Mouse (Mus musculus): Measurements from ENCODE around the gene Smoc1.
A peak's percentile ranks its signal among the peaks of the same experiment; 100 is the strongest.

Smoc1 gene

DNA sequence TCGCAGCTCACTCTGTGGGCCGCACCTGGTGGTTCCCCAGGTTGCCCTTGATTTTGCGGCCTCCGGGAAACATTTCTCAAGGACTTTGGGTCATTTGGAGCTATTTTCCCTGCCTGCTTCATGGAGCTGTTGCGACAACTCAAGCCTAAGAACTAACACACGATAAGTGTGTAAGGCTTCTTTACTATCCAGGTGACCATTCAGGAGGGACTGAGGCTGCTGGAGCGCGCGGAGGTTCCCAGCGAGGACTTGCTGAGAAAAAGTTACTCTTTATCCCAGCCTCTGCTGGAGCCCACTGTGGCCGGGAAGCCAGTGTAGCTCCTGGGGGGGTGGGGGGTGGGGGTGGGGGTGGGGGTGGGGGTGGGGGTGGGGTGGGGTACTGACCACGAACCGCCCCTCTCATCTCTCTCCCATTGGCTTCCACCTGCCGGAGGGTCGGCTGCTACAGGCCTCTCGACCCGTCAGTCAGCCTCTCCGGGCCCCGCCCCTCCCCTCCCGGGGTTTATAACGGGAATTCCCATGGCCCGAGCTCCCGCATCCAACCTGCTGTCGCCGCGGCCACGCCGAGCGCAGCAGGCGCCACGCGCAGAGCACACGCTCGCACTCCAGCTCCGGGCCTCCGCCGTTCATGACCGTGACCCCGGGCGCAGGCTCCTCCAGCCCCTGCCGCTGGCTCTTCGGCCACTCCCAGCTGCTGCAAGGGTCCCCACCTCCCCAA lies at the start of gene Smoc1:
Gene Smoc1 (plus strand): TSS at position 532 of the 718 bp plus-strand sequence.
- DNase-seq (ENCODE audit: low read depth): peak; percentile 74

DNA sequence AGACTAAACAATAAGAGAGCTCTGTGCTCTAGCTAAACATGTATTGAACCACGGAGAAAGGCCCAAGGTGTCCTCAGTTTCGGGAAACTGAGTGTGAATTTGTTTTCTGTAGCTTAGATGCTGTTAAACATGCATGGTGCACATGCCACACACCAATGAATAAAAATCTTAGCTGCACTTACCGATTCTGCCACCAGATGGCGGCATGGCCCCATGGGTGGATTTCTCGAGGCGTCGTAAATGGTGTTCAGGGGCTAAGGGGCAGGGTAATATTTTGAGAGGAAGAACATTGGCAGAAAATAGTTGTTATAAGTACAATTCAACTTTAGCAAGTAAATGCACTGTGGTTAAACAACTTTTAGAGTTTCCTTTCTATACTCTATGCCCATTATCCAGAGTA lies 44.3 kb upstream of the Smoc1 start:
- DNase-seq (ENCODE audit: low read depth): peak; percentile 86

DNA sequence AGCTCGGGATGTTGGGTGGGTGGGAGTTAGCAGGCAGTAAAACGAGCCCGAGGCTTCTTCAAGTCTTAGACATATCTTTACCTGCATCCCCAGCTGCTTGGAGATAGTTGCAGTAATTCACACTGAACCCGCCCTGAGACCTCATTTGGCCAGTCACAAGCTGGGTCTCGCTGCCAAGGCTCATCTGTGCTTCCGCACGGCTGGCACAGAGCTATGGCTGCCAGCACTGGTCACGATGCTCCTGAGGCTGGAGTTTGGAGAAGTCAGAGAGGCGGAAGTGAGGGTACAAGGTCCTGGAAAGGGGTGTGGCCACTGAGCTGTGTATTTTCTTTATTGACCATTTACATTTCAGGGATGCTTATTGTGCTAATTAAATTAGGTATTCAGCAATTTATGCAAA lies 42.9 kb upstream of the Smoc1 start:
- no peak for DNase-seq (ENCODE audit: low read depth)

DNA sequence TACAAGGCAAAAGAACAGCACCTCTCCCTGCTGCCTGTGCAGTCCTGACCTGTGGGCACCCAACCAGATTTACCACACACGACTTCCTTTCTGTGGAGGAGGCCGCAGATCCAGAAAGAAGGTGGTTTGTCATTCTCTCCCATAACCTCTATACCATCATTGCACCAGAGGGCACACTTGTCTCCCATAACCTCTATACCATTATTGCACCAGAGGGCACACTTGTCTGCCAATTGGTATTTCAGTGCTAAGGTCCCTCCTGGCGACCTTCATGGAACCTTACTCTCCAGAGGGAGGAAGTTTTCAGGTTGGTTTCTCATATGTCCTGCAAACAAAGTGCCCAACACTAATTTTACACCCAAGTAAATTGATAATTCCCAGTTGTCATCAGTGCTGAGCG lies 40.0 kb upstream of the Smoc1 start:
- DNase-seq (ENCODE audit: low read depth): no peak

DNA sequence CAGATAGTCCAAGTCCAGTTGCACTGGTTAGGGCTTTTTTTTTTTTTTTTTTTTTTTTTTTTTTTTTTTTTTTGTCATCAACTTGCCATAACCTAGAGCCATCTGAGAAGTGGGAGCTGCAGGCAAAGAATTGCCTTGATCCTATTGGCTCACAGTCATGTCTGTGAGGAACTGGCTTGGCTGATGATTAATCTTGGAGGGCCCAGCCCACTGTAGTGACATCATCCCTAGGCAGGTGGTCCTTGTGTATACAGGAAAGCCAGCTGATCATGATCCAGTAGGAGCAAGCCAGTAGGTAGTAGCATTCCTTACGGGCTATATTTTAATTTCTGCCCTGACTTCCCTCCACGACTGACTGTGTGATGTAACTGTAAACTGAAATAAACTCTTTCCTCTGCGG lies 38.3 kb upstream of the Smoc1 start:
- no peak for DNase-seq (ENCODE audit: low read depth)

DNA sequence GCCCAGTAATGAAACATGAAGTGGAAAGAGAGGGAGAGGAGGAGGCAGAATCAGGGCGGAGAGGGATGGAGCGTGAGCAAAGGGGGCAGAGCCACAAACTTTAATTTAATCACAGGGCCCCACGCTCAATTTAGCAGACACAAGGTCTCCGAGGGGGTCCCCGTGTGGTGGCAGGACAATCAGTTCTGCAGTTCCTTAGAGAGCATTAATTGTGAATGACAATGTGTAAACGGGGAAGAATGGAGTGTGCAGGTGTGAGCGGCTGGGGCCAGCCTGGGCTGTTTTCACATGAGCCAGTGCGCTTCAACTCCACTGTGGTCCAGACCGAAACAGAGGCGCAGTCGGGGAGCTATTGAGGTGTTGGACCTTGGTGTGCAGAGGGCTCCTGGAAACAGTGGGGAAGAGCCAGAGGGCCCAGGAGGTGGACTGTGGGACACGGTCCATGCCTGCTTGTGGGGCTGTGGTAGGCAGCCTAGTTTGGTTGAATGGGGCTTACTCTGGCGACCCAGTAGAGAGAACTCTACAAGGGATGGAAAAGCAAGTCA lies 35.6 kb upstream of the Smoc1 start:
- no peak for DNase-seq (ENCODE audit: low read depth)

DNA sequence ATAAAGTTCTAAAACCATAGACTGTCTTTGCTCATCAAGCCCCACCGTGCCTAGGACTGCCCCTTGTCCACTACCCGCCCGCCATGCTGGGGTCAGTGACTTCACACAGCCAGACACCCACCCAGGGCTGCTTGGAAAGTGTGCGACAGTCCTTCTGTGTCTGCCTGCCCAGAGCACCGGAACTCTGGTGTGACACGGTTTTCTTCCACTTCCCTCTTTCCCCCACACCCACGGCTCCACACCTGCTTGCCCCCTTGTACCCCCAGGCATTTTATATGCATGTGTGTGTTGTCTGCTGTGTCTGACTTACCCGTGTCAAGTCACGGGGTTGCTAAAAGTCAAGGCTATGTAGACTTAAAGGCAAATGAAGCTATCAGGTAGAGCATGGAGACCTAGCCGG lies 34.8 kb upstream of the Smoc1 start:
- DNase-seq (ENCODE audit: low read depth): no peak

DNA sequence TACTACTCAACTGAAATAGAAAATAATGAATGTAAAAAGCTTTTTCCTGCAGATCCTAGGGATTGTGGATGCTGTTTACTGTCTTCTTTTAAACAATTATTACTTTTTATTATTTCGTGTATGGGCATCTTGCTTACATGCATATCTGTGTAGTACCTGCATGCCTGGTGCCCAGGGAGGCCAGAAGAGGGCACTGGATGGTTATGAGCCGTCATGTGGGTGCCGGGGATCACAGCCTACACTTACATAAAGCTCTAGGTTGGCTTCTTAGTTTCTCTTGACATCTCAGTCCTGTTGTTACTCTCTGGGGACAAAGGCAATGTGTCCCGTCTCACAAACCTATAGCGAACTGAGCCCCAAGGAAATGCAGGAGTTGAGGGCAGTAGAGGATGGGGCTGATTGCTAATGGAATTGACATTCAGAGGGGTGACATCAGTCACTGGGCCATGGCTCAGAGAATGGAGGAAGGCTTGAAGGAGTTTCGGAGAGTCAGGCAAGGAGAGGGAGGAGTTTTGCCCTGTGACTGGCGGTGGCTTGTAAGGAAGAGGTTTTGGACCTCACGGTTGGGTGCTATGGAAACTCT lies 34.0 kb upstream of the Smoc1 start:
- peak; percentile 24 for DNase-seq (ENCODE audit: low read depth)

DNA sequence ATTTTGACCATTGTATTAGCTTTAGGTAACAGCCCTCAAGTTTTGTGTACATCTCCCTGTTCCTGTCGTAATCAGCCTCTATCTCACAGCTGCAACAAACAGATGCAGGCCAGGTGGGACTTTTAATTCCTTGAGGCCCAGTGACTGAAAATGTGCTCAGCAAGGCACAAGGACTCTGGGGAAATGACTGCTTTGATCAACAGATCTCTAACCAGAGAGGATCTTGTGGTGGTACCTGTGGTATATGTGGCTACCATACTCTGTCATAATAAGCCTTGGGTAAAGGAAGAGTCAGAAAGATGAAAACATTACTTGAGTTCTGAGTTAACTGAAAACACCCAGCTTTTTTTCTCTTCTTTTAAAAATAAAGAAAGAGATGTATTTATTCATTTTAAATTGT lies 32.8 kb upstream of the Smoc1 start:
- DNase-seq (ENCODE audit: low read depth): no peak

DNA sequence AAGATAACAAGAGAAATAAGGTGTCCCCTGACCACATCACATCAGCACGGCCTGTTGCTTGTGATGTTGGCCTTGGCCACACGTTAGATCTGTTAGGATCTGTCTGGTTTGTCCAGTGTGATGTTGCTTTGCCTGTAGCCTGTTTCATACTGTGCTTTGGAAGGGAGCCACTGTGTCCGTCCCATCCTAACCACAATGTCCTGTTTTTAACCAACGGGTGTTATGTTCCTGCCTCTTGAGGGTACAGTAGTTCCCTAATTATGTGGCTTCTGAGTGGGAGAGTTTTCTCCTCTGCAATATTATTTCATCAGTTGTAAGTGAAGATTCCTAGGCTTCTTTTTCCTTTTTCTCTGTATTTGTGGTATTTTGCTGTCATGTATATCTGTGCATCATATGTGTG lies 31.3 kb upstream of the Smoc1 start:
- DNase-seq (ENCODE audit: low read depth): no peak

DNA sequence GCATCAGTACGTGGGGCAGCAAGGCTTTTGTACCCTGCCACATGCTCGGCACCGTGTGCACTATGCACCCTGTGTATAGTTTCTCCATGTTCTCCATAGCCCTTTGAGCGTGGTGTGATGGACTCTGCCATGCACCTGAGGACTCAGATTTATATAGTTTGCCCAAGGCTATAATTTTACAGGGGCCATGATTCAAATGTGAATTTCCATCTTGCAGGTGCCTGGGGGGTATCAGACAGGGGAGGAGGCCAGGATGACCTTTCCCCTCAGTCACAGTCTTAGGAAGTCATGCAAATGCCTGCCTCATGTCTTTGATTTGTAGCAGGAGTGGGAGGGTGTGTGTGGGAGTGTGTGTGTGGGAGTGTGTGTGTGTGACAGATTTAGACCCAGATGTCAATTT lies 29.0 kb upstream of the Smoc1 start:
- DNase-seq (ENCODE audit: low read depth): no peak

DNA sequence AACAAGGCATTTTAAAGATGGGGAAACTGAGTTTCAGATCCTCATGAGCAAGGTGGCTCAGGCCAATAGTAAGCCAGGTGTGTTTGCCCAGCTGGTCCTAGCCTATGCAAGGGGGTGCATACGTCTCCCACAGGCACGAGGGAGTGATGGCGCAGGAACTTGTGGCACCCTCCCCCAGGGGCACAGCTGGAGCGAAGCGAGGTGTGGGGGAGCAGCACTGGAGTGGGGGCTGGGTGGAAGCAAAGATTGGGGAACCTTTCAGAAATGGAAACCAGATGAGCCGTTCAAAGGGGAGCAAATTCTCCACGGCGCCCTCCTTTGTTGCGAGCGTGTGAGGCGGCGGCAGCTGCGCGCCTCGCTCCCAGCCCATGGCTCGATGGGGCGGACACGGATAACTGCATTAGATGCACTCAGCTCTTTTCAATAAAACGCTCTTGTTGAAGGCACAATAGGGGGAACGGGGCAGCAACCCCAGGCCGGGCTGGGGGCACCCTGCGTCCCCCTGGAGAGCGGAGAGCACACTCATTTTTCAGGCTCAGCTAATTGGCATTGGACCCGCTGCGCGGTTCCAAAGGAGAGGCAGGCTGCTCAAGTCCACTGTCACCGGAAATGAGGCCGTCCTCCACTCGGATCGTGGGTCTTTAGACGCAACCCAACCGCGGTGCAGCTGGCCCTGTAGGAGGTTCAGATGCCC lies 27.9 kb upstream of the Smoc1 start:
- DNase-seq (ENCODE audit: low read depth): no peak

DNA sequence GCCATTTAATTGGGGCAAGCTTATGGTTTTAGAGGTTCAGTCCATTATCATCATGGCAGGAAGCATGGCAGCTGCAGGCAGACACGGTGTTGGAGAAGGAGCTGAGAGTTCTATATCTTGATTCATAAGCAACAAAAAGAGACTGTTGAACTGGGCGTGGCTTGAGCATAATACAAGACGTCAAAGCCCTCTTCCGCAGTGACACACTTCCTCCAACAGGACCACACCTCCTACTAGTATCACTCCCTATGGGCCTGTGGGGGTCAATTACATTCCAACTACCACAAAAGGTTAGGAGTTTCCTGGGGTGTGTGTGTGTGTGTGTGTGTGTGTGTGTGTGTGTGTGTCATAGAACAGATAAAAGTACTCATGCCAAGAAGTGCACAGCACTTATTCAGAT lies 25.7 kb upstream of the Smoc1 start:
- DNase-seq (ENCODE audit: low read depth): no peak

DNA sequence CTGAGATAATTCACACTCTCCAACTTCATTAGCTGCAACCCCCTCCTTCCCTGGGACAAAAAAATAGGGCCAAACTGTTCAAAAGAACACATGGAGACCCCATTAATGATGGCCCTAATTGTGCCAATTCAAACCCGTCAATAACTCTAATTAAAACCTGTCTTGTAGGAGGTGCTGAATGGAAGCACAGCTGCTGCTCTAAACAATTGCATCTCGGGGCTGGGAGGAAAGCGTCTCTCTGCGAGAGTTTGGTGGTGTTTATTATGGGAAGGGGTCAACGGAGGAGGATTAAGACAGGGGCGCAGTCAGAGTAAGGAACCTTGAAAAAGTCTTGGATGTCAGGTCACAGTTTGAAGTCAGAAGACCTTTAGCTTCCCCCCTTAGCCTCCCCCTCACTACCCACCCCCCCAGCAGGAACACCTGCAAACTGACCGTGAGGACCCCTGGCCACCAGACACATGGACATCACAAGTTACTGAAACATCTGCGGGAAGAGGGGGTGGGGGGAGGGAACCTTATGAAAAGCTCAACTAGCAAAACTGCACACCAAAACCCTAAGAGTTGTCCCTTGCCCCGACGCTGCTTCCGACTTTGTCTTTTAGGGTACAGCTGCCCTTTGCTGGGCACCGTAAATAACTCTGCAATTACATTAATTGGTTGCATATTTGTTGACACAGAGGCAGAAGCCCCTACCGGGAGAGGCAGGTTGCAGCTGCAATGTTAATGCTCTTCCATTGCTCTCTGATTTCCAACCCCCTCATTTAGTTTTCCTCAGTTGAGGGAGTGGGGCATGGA lies 23.6 kb upstream of the Smoc1 start:
- no peak for DNase-seq (ENCODE audit: low read depth)

DNA sequence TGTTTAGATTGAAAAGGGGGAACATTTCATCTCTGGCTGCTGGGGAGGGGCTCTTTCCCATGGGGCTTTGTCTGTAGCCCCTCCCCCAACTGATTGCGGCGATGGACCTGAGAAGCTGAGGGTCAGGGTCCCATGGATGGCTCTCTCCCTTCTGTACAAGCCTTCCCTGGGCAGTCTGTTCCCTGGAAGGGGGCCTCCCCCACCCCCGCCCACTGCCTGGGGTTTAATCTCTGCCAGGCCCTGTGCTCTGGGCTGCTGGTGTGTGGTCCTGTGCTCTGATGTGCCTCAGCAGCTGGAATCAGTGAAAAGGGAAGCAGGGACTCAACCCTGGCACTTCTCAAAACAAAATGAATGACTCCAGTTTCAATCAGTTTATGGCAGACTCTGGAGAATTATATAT lies 16.8 kb upstream of the Smoc1 start:
- DNase-seq (ENCODE audit: low read depth): no peak

DNA sequence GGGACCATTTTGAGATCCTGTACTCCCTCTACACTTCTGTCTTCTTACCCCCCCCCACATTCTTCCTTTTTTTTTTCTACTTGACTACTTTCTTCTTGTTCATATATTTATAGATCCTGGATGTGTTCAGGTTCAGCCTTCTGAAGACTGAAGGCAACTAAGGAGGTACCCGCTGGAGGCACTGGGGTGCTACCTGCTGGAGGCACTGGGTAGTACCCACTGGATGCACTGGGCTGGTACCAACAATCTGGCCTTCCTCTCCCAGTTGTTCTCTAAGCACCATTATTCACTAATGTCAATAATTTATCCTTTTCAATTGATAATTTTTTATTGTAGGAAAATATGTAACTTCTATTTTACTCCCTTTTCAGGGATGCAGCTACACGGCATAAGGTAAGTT lies 14.6 kb upstream of the Smoc1 start:
- DNase-seq (ENCODE audit: low read depth): no peak

DNA sequence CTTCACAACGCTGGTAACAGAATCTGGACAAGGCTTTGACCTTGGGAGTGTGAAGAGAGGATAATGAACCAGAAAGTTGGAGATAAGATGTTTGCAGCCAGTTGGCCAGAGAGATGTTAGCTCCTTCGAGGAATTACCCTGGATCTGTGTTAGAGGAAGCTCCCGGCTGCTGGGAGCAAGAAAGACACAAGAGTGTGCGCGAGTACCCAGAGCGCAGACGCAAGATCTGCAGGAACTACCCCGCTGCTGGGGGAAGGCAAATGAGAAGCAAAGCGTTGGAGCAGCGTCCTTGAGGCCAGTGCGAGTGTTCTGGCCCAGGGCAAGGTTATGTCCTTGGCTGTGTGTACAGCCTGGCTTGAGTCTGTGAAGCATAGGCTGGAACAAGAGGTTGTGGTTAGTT lies 13.1 kb upstream of the Smoc1 start:
- DNase-seq (ENCODE audit: low read depth): no peak

DNA sequence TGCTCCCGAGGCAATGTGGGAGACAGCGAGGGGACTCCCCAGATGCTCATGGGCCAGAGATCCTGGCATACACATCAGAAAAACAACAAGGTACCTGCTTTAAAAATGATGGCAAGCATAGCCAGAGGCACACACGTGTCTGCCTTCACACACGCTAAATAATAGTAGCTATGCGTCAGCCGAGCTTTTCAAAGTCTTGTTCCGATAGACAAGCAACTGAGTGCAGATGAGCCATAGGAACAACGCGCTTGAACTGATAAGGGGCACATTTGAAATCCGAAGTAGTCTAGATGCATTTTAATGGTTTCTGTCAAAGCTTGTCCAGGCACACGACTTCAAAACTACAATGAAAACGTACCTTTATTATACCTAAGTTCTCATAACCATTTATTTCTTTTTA lies 9.0 kb upstream of the Smoc1 start:
- no peak for DNase-seq (ENCODE audit: low read depth)

DNA sequence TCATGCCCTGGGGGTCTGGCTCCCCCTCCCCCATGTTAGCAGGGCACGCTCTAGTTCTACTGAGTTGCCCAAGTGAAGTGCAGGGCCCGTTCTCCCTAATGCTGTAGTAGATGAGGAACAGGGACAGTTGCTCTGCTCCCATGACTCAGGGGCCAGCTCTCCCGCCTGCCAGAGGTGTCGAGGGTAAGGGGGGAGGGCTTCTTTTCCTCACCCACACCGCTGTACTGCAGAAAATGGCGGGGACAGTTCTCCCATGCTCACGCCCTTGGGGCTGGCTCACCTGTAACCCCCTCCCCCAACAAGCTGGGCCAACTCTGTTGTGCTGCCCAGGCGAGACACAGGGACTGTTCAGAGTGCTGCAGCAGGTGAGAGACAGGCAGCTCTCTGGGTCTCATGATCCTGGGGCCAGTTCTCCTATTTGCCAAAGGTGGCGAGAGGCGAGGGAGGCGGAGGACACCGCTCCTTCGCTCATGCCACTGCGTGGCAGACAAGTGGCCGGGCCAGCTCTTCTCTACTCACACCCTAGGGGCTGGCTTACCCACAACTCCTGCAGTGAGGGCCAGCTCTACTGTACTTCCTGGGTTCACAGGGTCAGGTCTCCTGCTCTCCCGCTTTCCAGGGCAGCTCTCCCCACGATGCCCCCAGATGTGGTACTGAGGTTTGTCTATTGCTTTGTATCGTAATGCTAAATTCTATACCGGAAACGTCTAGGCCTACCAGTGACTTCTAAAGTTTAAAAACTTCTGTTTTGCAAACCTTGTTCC lies 7.9 kb upstream of the Smoc1 start:
- no peak for DNase-seq (ENCODE audit: low read depth)

DNA sequence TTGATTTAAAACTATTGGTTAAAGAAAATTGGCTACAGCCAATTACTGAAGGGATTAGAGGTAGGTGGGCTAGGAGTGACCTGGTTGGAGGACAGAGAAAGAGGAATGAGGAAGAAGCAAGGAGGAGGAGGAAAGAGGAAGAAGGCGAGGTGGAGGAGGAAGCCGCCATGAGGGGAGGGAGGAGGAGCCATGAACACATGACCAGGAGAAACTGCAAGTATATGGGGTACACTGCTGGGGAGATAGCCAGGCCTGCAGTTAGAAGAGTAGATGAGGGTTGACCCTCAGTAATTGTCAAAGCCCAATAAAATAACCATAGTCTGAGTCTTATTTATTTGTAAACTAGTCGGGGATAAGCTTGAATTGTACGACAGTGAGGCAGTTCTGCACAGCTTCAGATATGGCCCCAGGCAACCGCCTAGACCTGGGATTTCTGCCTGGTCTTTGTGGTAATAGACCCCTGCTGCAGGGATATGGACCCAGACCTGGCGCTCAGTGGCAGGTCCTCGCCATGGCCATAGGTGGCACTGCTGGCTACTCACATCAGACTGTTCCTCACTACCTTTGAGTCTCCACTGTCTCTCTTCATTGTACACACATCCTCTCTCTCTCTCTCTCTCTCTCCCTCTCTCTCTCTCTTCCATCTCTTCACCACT lies 7.2 kb upstream of the Smoc1 start:
- DNase-seq (ENCODE audit: low read depth): no peak

DNA sequence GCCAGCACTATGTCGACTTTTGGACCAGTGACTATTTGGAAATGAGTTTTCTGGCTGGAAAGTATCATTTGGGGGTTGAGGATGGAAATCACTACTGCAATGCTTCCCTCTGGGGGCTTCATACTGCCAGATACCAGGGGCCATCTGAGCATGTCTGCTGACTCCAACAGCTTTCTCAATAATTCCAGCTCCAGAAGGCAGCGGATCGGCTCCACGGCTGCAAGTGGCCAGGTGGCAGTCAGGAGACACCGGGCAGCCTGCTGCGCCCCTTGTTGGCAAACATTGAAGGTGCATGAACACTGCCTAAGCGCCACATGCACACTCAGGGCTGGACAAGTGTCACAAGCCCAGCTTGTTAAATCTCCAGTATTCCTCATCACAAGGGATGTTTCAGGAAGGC lies 2.2 kb upstream of the Smoc1 start:
- no peak for DNase-seq (ENCODE audit: low read depth)

Measured in NIH3T3 (cell line).